Mouse (Mus musculus): ENCODE data around the gene Trappc13.

GRCm38 (mm10) chr13:104171711-104172110 is 6.6 kb downstream of the Trappc13 start:
- TF ChIP-seq POLR2A (IDR thresholded peaks at IDR 0.05; ENCODE audit: insufficient read depth, low read depth, low read length) (no peak), EP300 (IDR thresholded peaks at IDR 0.05; ENCODE audit: insufficient read depth, low read depth, low read length) (no peak), CTCF (IDR thresholded peaks at IDR 0.05) (no peak)
